Comparison of ENCODE assay signal across 12 mouse cellular contexts in genomic region chrX:87655644-87656043, GRCm38 (mm10).
DNase-seq lines count a peak whose midpoint lies in the region; ATAC-seq and TF ChIP-seq lines count a peak whose summit lies in the region.
"Had no signal": no experiment of that assay in that cellular context is flagged by ENCODE, and none has a peak within 500 bp of the region (broad histone marks: within the 10 kb centered on the region; RNA-seq: fewer than 3 reads in every experiment).

No protein-coding gene starts in this region.

- H3K36me3 ChIP-seq in intestine, postnatal 0 days (ENCODE audit: control insufficient read depth, insufficient read depth), result no peaks in the 10 kb centered on the region
- H3K36me3 ChIP-seq in intestine, embryonic 15.5 days, result no peaks in the 10 kb centered on the region
- H3K36me3 ChIP-seq in lung, postnatal 0 days (ENCODE audit: insufficient read depth, low read length), result no peaks in the 10 kb centered on the region
- H3K36me3 ChIP-seq: liver, embryonic 15.5 days had no signal

- H3K27ac ChIP-seq in intestine, postnatal 0 days (ENCODE audit: low read depth, low read length), result no peak overlapping the region
- H3K27ac ChIP-seq in intestine, embryonic 15.5 days, result no peak overlapping the region
- no peak overlapping the region for H3K27ac ChIP-seq in lung, postnatal 0 days (ENCODE audit: low read length)
- H3K27ac ChIP-seq: liver, embryonic 15.5 days had no signal

- H3K4me3 ChIP-seq in intestine, postnatal 0 days (ENCODE audit: low read depth, low read length), result no peak overlapping the region
- H3K4me3 ChIP-seq in intestine, embryonic 15.5 days (replicated peaks), result no peak overlapping the region
- H3K4me3 ChIP-seq in lung, postnatal 0 days (ENCODE audit: low read depth, low read length), result no peak overlapping the region
- H3K4me3 ChIP-seq: liver, embryonic 15.5 days had no signal

- no peak overlapping the region for H3K9ac ChIP-seq in intestine, postnatal 0 days (ENCODE audit: low read depth, low read length)
- H3K9ac ChIP-seq in intestine, embryonic 15.5 days, result no peak overlapping the region
- H3K9ac ChIP-seq in lung, postnatal 0 days (replicated peaks; ENCODE audit: low read depth), result no peak overlapping the region
- H3K9ac ChIP-seq: liver, embryonic 15.5 days had no signal

- peak; percentile 46 for DNase-seq in cerebellum, adult 9-10 months
- DNase-seq in cerebellum, postnatal 4 days (ENCODE audit: low spot score in 2 of 2), result no peak
- DNase-seq in lung, postnatal 0 days (ENCODE audit: low spot score), result peak; percentile 6
- no peak for DNase-seq in lung, postnatal 14 days
- peak; percentile 51 for DNase-seq in retina, embryonic 14.5 days (ENCODE audit: low spot score)
- DNase-seq in urinary bladder, adult 2 months (ENCODE audit: low spot score), result no peak
- DNase-seq: gastrocnemius, postnatal 36 days; kidney, adult 11 months; right cerebral cortex, postnatal 4 days had no signal

- 36% methylated on average over 2 of the region's 2 CpGs for WGBS in intestine, postnatal 0 days
- WGBS in intestine, embryonic 15.5 days, result 29% methylated on average over 2 of the region's 2 CpGs
- WGBS in lung, postnatal 0 days, result 25% methylated on average over 2 of the region's 2 CpGs

- no peaks in the 10 kb centered on the region for H3K27me3 ChIP-seq in intestine, postnatal 0 days (replicated peaks; ENCODE audit: control insufficient read depth, insufficient read depth, low read length)
- H3K27me3 ChIP-seq in intestine, embryonic 15.5 days (replicated peaks), result no peaks in the 10 kb centered on the region
- H3K27me3 ChIP-seq in lung, postnatal 0 days (replicated peaks; ENCODE audit: insufficient read depth, low read length), result no peaks in the 10 kb centered on the region
- H3K27me3 ChIP-seq: liver, embryonic 15.5 days had no signal

- no peaks in the 10 kb centered on the region for H3K4me1 ChIP-seq in intestine, postnatal 0 days (replicated peaks; ENCODE audit: control insufficient read depth, insufficient read depth, low read length)
- no peaks in the 10 kb centered on the region for H3K4me1 ChIP-seq in intestine, embryonic 15.5 days (replicated peaks)
- no peaks in the 10 kb centered on the region for H3K4me1 ChIP-seq in lung, postnatal 0 days (ENCODE audit: insufficient read depth, low read depth, low read length)
- H3K4me1 ChIP-seq: liver, embryonic 15.5 days had no signal

- H3K4me2 ChIP-seq in intestine, postnatal 0 days (replicated peaks; ENCODE audit: low read depth), result no peak overlapping the region
- H3K4me2 ChIP-seq in intestine, embryonic 15.5 days (replicated peaks), result no peak overlapping the region
- H3K4me2 ChIP-seq in lung, postnatal 0 days (replicated peaks; ENCODE audit: low read depth, low read length), result no peak overlapping the region
- H3K4me2 ChIP-seq: liver, embryonic 15.5 days had no signal

- no peaks in the 10 kb centered on the region for H3K9me3 ChIP-seq in intestine, postnatal 0 days (ENCODE audit: control insufficient read depth)
- H3K9me3 ChIP-seq in intestine, embryonic 15.5 days, result no peaks in the 10 kb centered on the region
- H3K9me3 ChIP-seq in lung, postnatal 0 days (ENCODE audit: low read length), result no peaks in the 10 kb centered on the region
- H3K9me3 ChIP-seq: liver, embryonic 15.5 days had no signal

- no peak for TF ChIP-seq EP300 in lung, postnatal 0 days (IDR thresholded peaks at IDR 0.05)

- no peak for ATAC-seq in intestine, postnatal 0 days
- no peak for ATAC-seq in intestine, embryonic 15.5 days
- ATAC-seq in lung, postnatal 0 days, result no peak

- TF ChIP-seq CTCF in intestine, postnatal 0 days (IDR thresholded peaks at IDR 0.05; ENCODE audit: low read depth), result peak; percentile 45
- no peak for TF ChIP-seq CTCF in lung, postnatal 0 days (IDR thresholded peaks at IDR 0.05)

Comparison
In these comparisons a context has a peak if more than half of its experiments do, and no peak if none do; other contexts are left out.
1. DNase-seq: peak in cerebellum, adult 9-10 months (single experiment), lung, postnatal 0 days (single experiment) and retina, embryonic 14.5 days (single experiment); none in cerebellum, postnatal 4 days (0 of 2), lung, postnatal 14 days (single experiment) and urinary bladder, adult 2 months (single experiment).